Mouse (Mus musculus) ES-Bruce4 (cell line): ENCODE data around the gene Calb2. TPM values are rescaled to one million over a fixed set of nuclear protein-coding genes. Genes with fewer than 3 reads are reported as not detected.

ENCODE experiments used
- H3K27ac ChIP-seq: 2 replicates; pipeline ENCODE4 v1.5.1; 2012; ENCODE audit warnings: low read length, inconsistent platforms; ENCODE audit not compliant: insufficient read depth
- H3K27me3 ChIP-seq: 2 replicates; pipeline ENCODE4 v1.6.1; 2012; ENCODE audit warnings: mild to moderate bottlenecking, low read length, inconsistent platforms; ENCODE audit not compliant: control insufficient read depth, poor library complexity, insufficient read depth, severe bottlenecking
- H3K36me3 ChIP-seq: 2 replicates; pipeline ENCODE4 v1.6.1; 2012; ENCODE audit warnings: inconsistent platforms, mild to moderate bottlenecking, low read length, moderate library complexity; ENCODE audit not compliant: control insufficient read depth, poor library complexity, insufficient read depth, severe bottlenecking
- H3K4me1 ChIP-seq: one replicate; pipeline ENCODE4 v1.8.1; 2011; ENCODE audit warnings: low read length; ENCODE audit not compliant: control insufficient read depth, insufficient read depth
- H3K4me3 ChIP-seq: 2 replicates; pipeline ENCODE4 v1.5.1; 2011; ENCODE audit warnings: low read depth, mild to moderate bottlenecking, low read length
- H3K9ac ChIP-seq: 2 replicates; pipeline ENCODE4 v1.6.1; 2012; ENCODE audit warnings: low read depth, mild to moderate bottlenecking, inconsistent platforms; ENCODE audit not compliant: poor library complexity, severe bottlenecking
- H3K9me3 ChIP-seq: replicated peaks from 2 replicates; pipeline ENCODE4 v1.6.1; 2012; ENCODE audit warnings: mild to moderate bottlenecking, low read length, inconsistent platforms; ENCODE audit not compliant: control insufficient read depth, poor library complexity, insufficient read depth, severe bottlenecking
- CTCF ChIP-seq: IDR thresholded peaks from one replicate; pipeline ENCODE4 v1.8.1; 2011; ENCODE audit warnings: low read depth, low read length
- EP300 ChIP-seq: IDR thresholded peaks from 2 replicates; pipeline ENCODE4 v1.6.1; 2011; ENCODE audit warnings: low read depth, low read length; ENCODE audit not compliant: insufficient read depth
- POLR2A ChIP-seq: IDR thresholded peaks from one replicate; pipeline ENCODE4 v1.8.1; 2011; ENCODE audit warnings: low read length; ENCODE audit not compliant: insufficient read depth
- polyA plus RNA-seq: library from polyadenylated mRNA; stranded (reverse); fragments of >200 nt; gene quantifications from 2 replicates; pipeline ENCODE4 v1.2.4, GENCODE M21; 2011; ENCODE audit warnings: low read depth; ENCODE audit not compliant: missing spikeins, insufficient read depth, insufficient read length

Calb2 gene
- polyA plus RNA-seq, 1 experiment: 0.84 TPM

DNA sequence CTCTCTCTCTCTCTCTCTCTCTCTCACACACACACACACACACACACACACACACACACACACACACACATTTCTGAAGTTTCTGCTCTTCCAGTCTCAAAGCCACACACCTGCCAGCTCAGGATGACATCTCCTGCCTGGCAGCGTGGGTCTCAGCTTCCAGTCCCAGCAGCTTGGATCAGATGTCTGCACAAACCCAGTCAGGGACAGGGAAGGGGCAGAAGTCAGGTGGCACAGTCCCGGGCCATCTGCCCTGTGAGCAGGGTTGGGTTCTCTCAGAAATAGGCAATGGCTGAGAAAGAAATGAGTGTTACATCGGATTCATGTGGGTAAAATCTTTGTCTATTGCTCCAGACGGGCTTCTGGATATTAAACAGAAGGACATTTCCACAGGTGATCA lies 27.2 kb downstream of the Calb2 start:
- no peak overlapping the region for H3K9ac ChIP-seq
- no peak overlapping the region for H3K27ac ChIP-seq
- H3K4me1 ChIP-seq: no peaks in the 10 kb centered on the region
- H3K9me3 ChIP-seq: no peaks in the 10 kb centered on the region
- H3K4me3 ChIP-seq: no peak overlapping the region
- no peaks in the 10 kb centered on the region; the same call in 1 of the 2 replicates for H3K27me3 ChIP-seq
- no peaks in the 10 kb centered on the region for H3K36me3 ChIP-seq
- TF ChIP-seq CTCF (no peak), EP300 (no peak), POLR2A (no peak)

GRCm38 (mm10) chr8:110140156-110140555 lies 27.9 kb downstream of the Calb2 start:
- Histone ChIP-seq H3K9ac (no peak overlapping the region), H3K36me3 (no peaks in the 10 kb centered on the region), H3K4me1 (no peaks in the 10 kb centered on the region), H3K27ac (no peak overlapping the region), H3K9me3 (no peaks in the 10 kb centered on the region), H3K27me3 (no peaks in the 10 kb centered on the region; the same call in 1 of the 2 replicates), H3K4me3 (no peak overlapping the region)
- no peak for TF ChIP-seq CTCF
- no peak for TF ChIP-seq EP300
- no peak for TF ChIP-seq POLR2A

GRCm38 (mm10) chr8:110135515-110135914 lies 32.5 kb downstream of the Calb2 start:
- TF ChIP-seq CTCF: no peak
- no peak for TF ChIP-seq EP300
- Histone ChIP-seq H3K36me3 (no peaks in the 10 kb centered on the region), H3K27ac (no peak overlapping the region), H3K9ac (no peak overlapping the region), H3K27me3 (no peaks in the 10 kb centered on the region; the same call in 1 of the 2 replicates), H3K4me3 (no peak overlapping the region), H3K4me1 (no peaks in the 10 kb centered on the region), H3K9me3 (no peaks in the 10 kb centered on the region)

DNA sequence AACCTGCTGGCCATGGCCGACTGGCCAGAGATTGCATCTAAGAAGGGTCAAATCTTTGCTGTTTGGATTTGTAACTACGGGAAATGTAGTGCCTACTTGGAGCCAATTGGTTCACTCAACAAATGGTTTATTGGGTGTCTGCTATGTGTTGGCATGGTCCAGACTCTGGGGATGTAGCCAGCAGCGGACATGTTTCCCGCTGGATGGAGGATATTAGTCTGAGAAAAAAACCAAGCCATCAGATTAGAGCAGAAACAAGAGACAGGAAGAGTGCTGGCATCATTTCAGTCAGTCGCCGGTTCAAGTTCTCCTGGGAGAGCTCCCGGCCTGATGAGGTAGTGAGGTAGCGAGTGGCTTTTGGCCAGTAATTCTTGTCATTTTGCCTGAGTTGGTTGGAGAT lies 33.8 kb downstream of the Calb2 start:
- TF ChIP-seq CTCF (no peak), EP300 (no peak), POLR2A (no peak)

GRCm38 (mm10) chr8:110130537-110130936 lies 37.5 kb downstream of the Calb2 start:
- H3K9ac ChIP-seq: no peak overlapping the region
- H3K4me1 ChIP-seq: no peaks in the 10 kb centered on the region
- H3K36me3 ChIP-seq: no peaks in the 10 kb centered on the region
- TF ChIP-seq POLR2A (no peak), CTCF (peak; percentile 91)
- no peaks in the 10 kb centered on the region for H3K27me3 ChIP-seq
- H3K27ac ChIP-seq: no peak overlapping the region
- no peak overlapping the region for H3K4me3 ChIP-seq
- H3K9me3 ChIP-seq: no peaks in the 10 kb centered on the region

More for the DNA sequence above, 33.8 kb downstream of the Calb2 start:
- Histone ChIP-seq H3K9me3 (no peaks in the 10 kb centered on the region), H3K27ac (no peak overlapping the region), H3K9ac (no peak overlapping the region), H3K36me3 (no peaks in the 10 kb centered on the region), H3K4me3 (no peak overlapping the region), H3K27me3 (no peaks in the 10 kb centered on the region), H3K4me1 (no peaks in the 10 kb centered on the region)

- TF ChIP-seq CTCF (peak; percentile 76), POLR2A (no peak), EP300 (no peak)
- Histone ChIP-seq H3K9ac (no peak overlapping the region), H3K36me3 (no peaks in the 10 kb centered on the region), H3K4me3 (no peak overlapping the region), H3K9me3 (no peaks in the 10 kb centered on the region), H3K27me3 (no peaks in the 10 kb centered on the region), H3K4me1 (no peaks in the 10 kb centered on the region), H3K27ac (no peak overlapping the region)
Measured at GRCm38 (mm10) chr8:110119715-110120114, 48.3 kb downstream of the Calb2 start.
